ENCODE assay signal across 15 mouse cellular contexts in genomic region chr14:47488732-47489131, GRCm38 (mm10). TPM values are rescaled to one million over a fixed set of nuclear protein-coding genes. Genes with fewer than 3 reads are reported as not detected.
DNase-seq lines count a peak whose midpoint lies in the region; ATAC-seq and TF ChIP-seq lines count a peak whose summit lies in the region.
"Had no signal": no experiment of that assay in that cellular context is flagged by ENCODE, and none has a peak within 500 bp of the region (broad histone marks: within the 10 kb centered on the region; RNA-seq: fewer than 3 reads in every experiment).

No protein-coding gene starts in this region.

- no peaks in the 10 kb centered on the region for H3K27me3 ChIP-seq in lung, embryonic 14.5 days (ENCODE audit: insufficient read depth, low read length)
- H3K27me3 ChIP-seq in intestine, postnatal 0 days (replicated peaks; ENCODE audit: control insufficient read depth, insufficient read depth, low read length): no peaks in the 10 kb centered on the region
- no peaks in the 10 kb centered on the region for H3K27me3 ChIP-seq in stomach, embryonic 15.5 days (replicated peaks)
- H3K27me3 ChIP-seq in thymus, adult 2 months (ENCODE audit: control insufficient read depth, insufficient read depth, low read length): no peaks in the 10 kb centered on the region

- H3K27ac ChIP-seq in lung, embryonic 14.5 days (ENCODE audit: low read depth): no peak overlapping the region
- H3K27ac ChIP-seq in intestine, postnatal 0 days (ENCODE audit: low read depth, low read length): peak overlapping the region; percentile 70
- 0 out of 2 replicates have a peak overlapping the region, but pooled peaks have one; percentile 36 for H3K27ac ChIP-seq in stomach, embryonic 15.5 days
- H3K27ac ChIP-seq in thymus, adult 2 months (ENCODE audit: control insufficient read depth, insufficient read depth, low read length): no peak overlapping the region
- H3K27ac ChIP-seq: macrophage had no signal

- H3K9me3 ChIP-seq in lung, embryonic 14.5 days (ENCODE audit: low read depth, low read length): no peaks in the 10 kb centered on the region
- no peaks in the 10 kb centered on the region for H3K9me3 ChIP-seq in intestine, postnatal 0 days (ENCODE audit: control insufficient read depth)
- H3K9me3 ChIP-seq in stomach, embryonic 15.5 days: no peaks in the 10 kb centered on the region

- H3K4me3 ChIP-seq in lung, embryonic 14.5 days (ENCODE audit: low read depth, low read length): no peak overlapping the region
- H3K4me3 ChIP-seq in intestine, postnatal 0 days (ENCODE audit: low read depth, low read length): no peak overlapping the region
- no peak overlapping the region for H3K4me3 ChIP-seq in stomach, embryonic 15.5 days (replicated peaks)
- H3K4me3 ChIP-seq in thymus, adult 2 months (ENCODE audit: control insufficient read depth, insufficient read depth, low read length): no peak overlapping the region

- H3K4me2 ChIP-seq in lung, embryonic 14.5 days: no peak overlapping the region
- H3K4me2 ChIP-seq in intestine, postnatal 0 days (replicated peaks; ENCODE audit: low read depth): peak overlapping the region; percentile 9; the same call in 1 of the 2 replicates
- H3K4me2 ChIP-seq in stomach, embryonic 15.5 days: 0 out of 2 replicates have a peak overlapping the region, but pooled peaks have one; percentile 2

- no peaks in the 10 kb centered on the region; the same call in 1 of the 2 replicates for H3K4me1 ChIP-seq in lung, embryonic 14.5 days (ENCODE audit: insufficient read depth)
- peaks cover 10% of the 10 kb centered on the region; the same call in 1 of the 2 replicates for H3K4me1 ChIP-seq in intestine, postnatal 0 days (replicated peaks; ENCODE audit: control insufficient read depth, insufficient read depth, low read length)
- 0 out of 2 replicates have a peak, but pooled peaks cover 9% of the 10 kb centered on the region for H3K4me1 ChIP-seq in stomach, embryonic 15.5 days
- no peaks in the 10 kb centered on the region; the same call in none of the 2 replicates for H3K4me1 ChIP-seq in thymus, adult 2 months (replicated peaks; ENCODE audit: control insufficient read depth, insufficient read depth, low read length)

- WGBS in lung, embryonic 14.5 days: 39% methylated on average over 7 of the region's 7 CpGs
- WGBS in intestine, postnatal 0 days: 39% methylated on average over 7 of the region's 7 CpGs
- WGBS in stomach, embryonic 15.5 days: 47% methylated on average over 7 of the region's 7 CpGs
- 87% methylated on average over 7 of the region's 7 CpGs for WGBS in thymus, adult 2 months

- no peak for TF ChIP-seq POLR2A in thymus, adult 2 months (IDR thresholded peaks at IDR 0.05; ENCODE audit: control insufficient read depth, extremely low read depth, insufficient read depth, low read length, poor library complexity)

- no peak for DNase-seq in frontal cortex, postnatal 14 days (ENCODE audit: low spot score in 2 of 2)
- DNase-seq in lung, embryonic 14.5 days: peak; percentile 2
- DNase-seq in lung, postnatal 25 days (ENCODE audit: low spot score): no peak
- no peak for DNase-seq in thymus, adult 2 months
- no peak for DNase-seq in heart, postnatal 25 days (ENCODE audit: low spot score)
- DNase-seq: B cell, adult 2 months; cerebellum, postnatal 36 days; gastrocnemius, postnatal 36 days; left cerebral cortex, postnatal 4 days; right cerebral cortex, adult 18-20 months; thymus, postnatal 4 days had no signal

- peak; percentile 39 for ATAC-seq in frontal cortex, adult (ENCODE audit: low TSS enrichment)
- ATAC-seq in lung, embryonic 14.5 days (ENCODE audit: insufficient read depth): no peak
- peak; percentile 37 for ATAC-seq in intestine, postnatal 0 days
- no peak for ATAC-seq in stomach, embryonic 15.5 days (ENCODE audit: insufficient read depth, low FRiP score, low read depth)

- no peak overlapping the region for H3K9ac ChIP-seq in lung, embryonic 14.5 days
- H3K9ac ChIP-seq in intestine, postnatal 0 days (ENCODE audit: low read depth, low read length): no peak overlapping the region
- no peak overlapping the region for H3K9ac ChIP-seq in stomach, embryonic 15.5 days

- intact Hi-C loops in heart, postnatal 25 days (cut with DNase I): no loop called here

- H3K36me3 ChIP-seq in lung, embryonic 14.5 days (ENCODE audit: insufficient read depth): no peaks in the 10 kb centered on the region
- H3K36me3 ChIP-seq in intestine, postnatal 0 days (ENCODE audit: control insufficient read depth, insufficient read depth): no peaks in the 10 kb centered on the region
- H3K36me3 ChIP-seq in stomach, embryonic 15.5 days: no peaks in the 10 kb centered on the region
- no peaks in the 10 kb centered on the region for H3K36me3 ChIP-seq in thymus, adult 2 months (ENCODE audit: control insufficient read depth, insufficient read depth, low read length)

- TF ChIP-seq CTCF in lung, embryonic 14.5 days (IDR thresholded peaks at IDR 0.05; ENCODE audit: low read depth): no peak
- no peak for TF ChIP-seq CTCF in intestine, postnatal 0 days (IDR thresholded peaks at IDR 0.05; ENCODE audit: low read depth)
- no peak for TF ChIP-seq CTCF in thymus, adult 2 months (IDR thresholded peaks at IDR 0.05; ENCODE audit: borderline replicate concordance, control insufficient read depth, extremely low read depth, insufficient read depth, low read length, poor library complexity)

RNA-seq across cellular contexts. Expression of gene Fbxo34, which starts 38.5 kb away (rescaled TPM):
- polyA plus RNA-seq in lung, embryonic 14.5 days (2014; fragmentation: Nextera tagmentation; extraction: Ambion mirVana): 19.5 and 23.5 TPM in 2 replicates
- polyA plus RNA-seq in intestine, postnatal 0 days (2015; fragmentation: Nextera tagmentation; extraction: Ambion mirVana): 19.7 and 22.0 TPM in 2 replicates
- 20.0 and 23.3 TPM in 2 replicates for polyA plus RNA-seq in stomach, embryonic 15.5 days (2015; fragmentation: Nextera tagmentation; extraction: Ambion mirVana)
- polyA plus RNA-seq in thymus, adult 2 months (2012; rRNA removed): 17.6 and 18.1 TPM in 2 replicates
- total RNA-seq in heart, postnatal 25 days (2021): 10 to 100 TPM; 12.2 to 13.6 TPM

Comparison
In these comparisons a context has a peak if more than half of its experiments do, and no peak if none do; other contexts are left out.
1. ATAC-seq: peak in frontal cortex, adult (single experiment) and intestine, postnatal 0 days (single experiment); none in lung, embryonic 14.5 days (single experiment) and stomach, embryonic 15.5 days (single experiment).
2. H3K27ac ChIP-seq: peak in intestine, postnatal 0 days (single experiment) and stomach, embryonic 15.5 days (single experiment); none in lung, embryonic 14.5 days (single experiment) and thymus, adult 2 months (single experiment).